Mouse (Mus musculus): ENCODE data around the gene Miga2. TPM values are rescaled to one million over a fixed set of nuclear protein-coding genes. Genes with fewer than 3 reads are reported as not detected.
"Not testable (repeated sequence)": the region's sequence is repeated elsewhere in the genome, so short reads cannot be mapped to it uniquely, and the experiment has no call there.

The Miga2 gene
- polyA plus RNA-seq, 1 experiment from 2014 or later, result 12.7 TPM

GRCm38 (mm10) chr2:30415936-30416648 is 52.1 kb downstream of the Miga2 start, which contains the start of gene Ptpa:
Ptpa (plus strand) TSS chr2:30416039.
- peaks cover 64% of the 10 kb centered on the region for H3K4me1 ChIP-seq
- peak within 1 kb of the TSS; percentile 100 for H3K9ac ChIP-seq
- no peaks in the 10 kb centered on the region for H3K9me3 ChIP-seq (replicated peaks)
- WGBS (ENCODE audit: insufficient replicate concordance), result under 1% methylated on average over 63 of the region's 67 CpGs
- H3K27ac ChIP-seq, result peak within 1 kb of the TSS; percentile 97
- H3K4me3 ChIP-seq, result peak within 1 kb of the TSS; percentile 98
- H3K27me3 ChIP-seq (replicated peaks), result no peaks in the 10 kb centered on the region
- peak; percentile 69 for ATAC-seq
- peaks cover 33% of the 10 kb centered on the region for H3K36me3 ChIP-seq
- peak within 1 kb of the TSS; percentile 93 for H3K4me2 ChIP-seq

- Histone ChIP-seq H3K4me2 (peak overlapping the region; percentile 93), H3K9ac (peak overlapping the region; percentile 100), H3K27ac (peak overlapping the region; percentile 97), H3K36me3 (peaks cover 37% of the 10 kb centered on the region), H3K9me3 (replicated peaks) (no peaks in the 10 kb centered on the region), H3K4me3 (peak overlapping the region; percentile 98), H3K27me3 (replicated peaks) (no peaks in the 10 kb centered on the region), H3K4me1 (peaks cover 70% of the 10 kb centered on the region)
- 0% methylated on average over 7 of the region's 7 CpGs for WGBS (ENCODE audit: insufficient replicate concordance)
- no peak for ATAC-seq
Measured at GRCm38 (mm10) chr2:30416649-30416965, 52.6 kb downstream of the Miga2 start.

GRCm38 (mm10) chr2:30417154-30417553 is 53.1 kb downstream of the Miga2 start:
- peak overlapping the region; percentile 93 for H3K4me2 ChIP-seq
- ATAC-seq; H3K9me3 ChIP-seq (replicated peaks); H3K27me3 ChIP-seq (replicated peaks): not testable (repeated sequence)
- H3K36me3 ChIP-seq, result peaks cover 38% of the 10 kb centered on the region
- peaks cover 73% of the 10 kb centered on the region for H3K4me1 ChIP-seq
- 33% methylated on average over 6 of the region's 6 CpGs for WGBS (ENCODE audit: insufficient replicate concordance)
- H3K4me3 ChIP-seq, result peak overlapping the region; percentile 98
- peak overlapping the region; percentile 100 for H3K9ac ChIP-seq
- peak overlapping the region; percentile 97 for H3K27ac ChIP-seq

GRCm38 (mm10) chr2:30417595-30418165 is 53.6 kb downstream of the Miga2 start:
- ATAC-seq, result peak; percentile 75
- peak overlapping the region; percentile 98 for H3K4me3 ChIP-seq
- peak overlapping the region; percentile 100 for H3K9ac ChIP-seq
- WGBS (ENCODE audit: insufficient replicate concordance), result 31% methylated on average over 5 of the region's 5 CpGs
- H3K27ac ChIP-seq, result peak overlapping the region; percentile 97
- no peaks in the 10 kb centered on the region for H3K9me3 ChIP-seq (replicated peaks)
- peak overlapping the region; percentile 93 for H3K4me2 ChIP-seq
- no peaks in the 10 kb centered on the region for H3K27me3 ChIP-seq (replicated peaks)
- peaks cover 76% of the 10 kb centered on the region for H3K4me1 ChIP-seq
- peaks cover 38% of the 10 kb centered on the region for H3K36me3 ChIP-seq

- Histone ChIP-seq H3K9ac (peak overlapping the region; percentile 100), H3K4me2 (peak overlapping the region; percentile 93), H3K27me3 (replicated peaks) (no peaks in the 10 kb centered on the region), H3K4me1 (peaks cover 75% of the 10 kb centered on the region), H3K36me3 (peaks cover 38% of the 10 kb centered on the region), H3K9me3 (replicated peaks) (no peaks in the 10 kb centered on the region), H3K27ac (peak overlapping the region; percentile 97), H3K4me3 (peak overlapping the region; percentile 98)
- WGBS (ENCODE audit: insufficient replicate concordance), result 64% methylated on average over 6 of the region's 6 CpGs
- ATAC-seq, result no peak
Measured at GRCm38 (mm10) chr2:30418259-30418658, 54.2 kb downstream of the Miga2 start.

GRCm38 (mm10) chr2:30419112-30419511 is 55.1 kb downstream of the Miga2 start:
- no peaks in the 10 kb centered on the region for H3K9me3 ChIP-seq (replicated peaks)
- H3K4me3 ChIP-seq, result peak overlapping the region; percentile 98
- peak overlapping the region; percentile 93 for H3K4me2 ChIP-seq
- H3K9ac ChIP-seq, result peak overlapping the region; percentile 100
- peak overlapping the region; percentile 97 for H3K27ac ChIP-seq
- 32% methylated on average over 10 of the region's 10 CpGs for WGBS (ENCODE audit: insufficient replicate concordance)
- H3K4me1 ChIP-seq, result peaks cover 73% of the 10 kb centered on the region
- H3K27me3 ChIP-seq (replicated peaks), result no peaks in the 10 kb centered on the region
- no peak for ATAC-seq
- peaks cover 45% of the 10 kb centered on the region for H3K36me3 ChIP-seq

- peaks cover 53% of the 10 kb centered on the region for H3K36me3 ChIP-seq
- no peak overlapping the region for H3K4me3 ChIP-seq
- H3K4me1 ChIP-seq, result peaks cover 64% of the 10 kb centered on the region
- no peak for ATAC-seq
- H3K9me3 ChIP-seq (replicated peaks), result no peaks in the 10 kb centered on the region
- no peak overlapping the region for H3K27ac ChIP-seq
- H3K27me3 ChIP-seq (replicated peaks), result no peaks in the 10 kb centered on the region
- no peak overlapping the region for H3K4me2 ChIP-seq
- no peak overlapping the region for H3K9ac ChIP-seq
- 78% methylated on average over 4 of the region's 4 CpGs for WGBS (ENCODE audit: insufficient replicate concordance)
Measured at GRCm38 (mm10) chr2:30421432-30421831, 57.4 kb downstream of the Miga2 start.

- peaks cover 85% of the 10 kb centered on the region for H3K36me3 ChIP-seq
- H3K27ac ChIP-seq, result no peak overlapping the region
- H3K9ac ChIP-seq, result no peak overlapping the region
- H3K4me1 ChIP-seq, result peaks cover 5% of the 10 kb centered on the region
- H3K27me3 ChIP-seq (replicated peaks), result no peaks in the 10 kb centered on the region
- H3K9me3 ChIP-seq (replicated peaks), result no peaks in the 10 kb centered on the region
- no peak for ATAC-seq
- H3K4me3 ChIP-seq, result no peak overlapping the region
- no peak overlapping the region for H3K4me2 ChIP-seq
Measured at GRCm38 (mm10) chr2:30429156-30429555, 65.1 kb downstream of the Miga2 start.

Small RNA genes within 50 kb of the gene (microRNA-seq; reads per million reads assigned to microRNA genes)
- gene Gm47292, result not detected

Other genes starting within 250 kb of the Miga2 start
- gene Zer1, start 239.6 kb upstream of the Miga2 start, polyA plus RNA-seq (2016; fragmentation: Nextera tagmentation; extraction: Ambion mirVana), result 4.3 and 4.4 TPM in 2 replicates
- gene Tbc1d13, start 230.5 kb upstream of the Miga2 start, polyA plus RNA-seq (2016; fragmentation: Nextera tagmentation; extraction: Ambion mirVana), result 2.9 and 3.3 TPM in 2 replicates
- gene Endog, start 192.7 kb upstream of the Miga2 start, polyA plus RNA-seq (2016; fragmentation: Nextera tagmentation; extraction: Ambion mirVana), result 23.0 and 23.3 TPM in 2 replicates
- gene Spout1, start 185.8 kb upstream of the Miga2 start, polyA plus RNA-seq (2016; fragmentation: Nextera tagmentation; extraction: Ambion mirVana), result 54.4 and 55.1 TPM in 2 replicates
- gene Kyat1, start 158.4 kb upstream of the Miga2 start, polyA plus RNA-seq (2016; fragmentation: Nextera tagmentation; extraction: Ambion mirVana), result 11.3 and 11.4 TPM in 2 replicates
- gene Lrrc8a, start 126.5 kb upstream of the Miga2 start, polyA plus RNA-seq (2016; fragmentation: Nextera tagmentation; extraction: Ambion mirVana), result 12.8 and 13.9 TPM in 2 replicates
- 0.11 and 0.12 TPM in 2 replicates for gene Gm28035, start 123.7 kb upstream of the Miga2 start, polyA plus RNA-seq (2016; fragmentation: Nextera tagmentation; extraction: Ambion mirVana)
- gene Phyhd1, start 98.0 kb upstream of the Miga2 start, polyA plus RNA-seq (2016; fragmentation: Nextera tagmentation; extraction: Ambion mirVana), result 6.9 and 7.4 TPM in 2 replicates
- not detected in 2 replicates for gene Gm28038, start 83.2 kb upstream of the Miga2 start, polyA plus RNA-seq (2016; fragmentation: Nextera tagmentation; extraction: Ambion mirVana)
- gene Dolk, start 77.9 kb upstream of the Miga2 start, polyA plus RNA-seq (2016; fragmentation: Nextera tagmentation; extraction: Ambion mirVana), result 15.5 and 17.5 TPM in 2 replicates
- gene Nup188, start 77.8 kb upstream of the Miga2 start, polyA plus RNA-seq (2016; fragmentation: Nextera tagmentation; extraction: Ambion mirVana), result 23.9 and 25.8 TPM in 2 replicates
- 30.3 and 33.7 TPM in 2 replicates for gene Sh3glb2, start 4.9 kb upstream of the Miga2 start, polyA plus RNA-seq (2016; fragmentation: Nextera tagmentation; extraction: Ambion mirVana)
- gene Dolpp1, start 28.0 kb downstream of the Miga2 start, polyA plus RNA-seq (2016; fragmentation: Nextera tagmentation; extraction: Ambion mirVana), result 23.5 and 24.3 TPM in 2 replicates
- gene Crat, start 51.6 kb downstream of the Miga2 start, polyA plus RNA-seq (2016; fragmentation: Nextera tagmentation; extraction: Ambion mirVana), result 26.0 and 28.6 TPM in 2 replicates
- gene Ptpa, start 51.8 kb downstream of the Miga2 start, polyA plus RNA-seq (2016; fragmentation: Nextera tagmentation; extraction: Ambion mirVana), result 168 and 173 TPM in 2 replicates
- gene Ier5l, start 110.0 kb downstream of the Miga2 start, polyA plus RNA-seq (2016; fragmentation: Nextera tagmentation; extraction: Ambion mirVana), result 0.44 and 0.59 TPM in 2 replicates
- gene Cstad, start 230.8 kb downstream of the Miga2 start, polyA plus RNA-seq (2016; fragmentation: Nextera tagmentation; extraction: Ambion mirVana), result 0.31 TPM in 1 of 2 replicates, not detected in the other